Mouse (Mus musculus): ENCODE measurements around the gene Gkn2.
A peak's percentile ranks its signal among the peaks of the same experiment; 100 is the strongest.

Gkn2 gene

DNA sequence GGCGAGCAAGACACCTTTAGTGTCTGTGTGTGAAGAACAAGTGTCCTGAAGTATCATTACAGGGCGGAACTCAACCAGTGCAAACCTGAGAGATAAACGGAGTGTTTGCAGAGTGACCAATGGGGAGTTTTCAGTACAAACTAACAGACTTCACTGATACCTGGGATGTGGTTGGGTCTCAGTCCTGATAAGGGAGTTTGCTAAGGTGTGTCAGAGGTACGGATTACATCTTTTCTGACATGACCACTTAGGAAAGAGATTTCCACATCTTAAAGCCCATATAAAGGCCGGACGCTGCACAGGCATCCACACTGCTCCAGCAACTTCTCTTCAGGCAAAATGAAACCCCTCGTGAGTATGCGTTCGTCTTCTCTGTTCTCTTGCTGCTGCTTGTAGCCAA is at the start of gene Gkn2:
Gkn2 (plus strand) TSS at position 301 of the 400 bp plus-strand sequence.
- DNase-seq (ENCODE audit: low spot score) = no peak

- peak; percentile 60 for DNase-seq (ENCODE audit: low spot score)
Measured at GRCm38 (mm10) chr6:87323381-87323780, 49.8 kb upstream of the Gkn2 start.

GRCm38 (mm10) chr6:87326932-87327331 is 46.2 kb upstream of the Gkn2 start:
- no peak for DNase-seq (ENCODE audit: low spot score)

- no peak for DNase-seq (ENCODE audit: low spot score)
Measured at GRCm38 (mm10) chr6:87328265-87329173, 44.6 kb upstream of the Gkn2 start.

GRCm38 (mm10) chr6:87332380-87332779 is 40.8 kb upstream of the Gkn2 start:
- no peak for DNase-seq (ENCODE audit: low spot score)

DNA sequence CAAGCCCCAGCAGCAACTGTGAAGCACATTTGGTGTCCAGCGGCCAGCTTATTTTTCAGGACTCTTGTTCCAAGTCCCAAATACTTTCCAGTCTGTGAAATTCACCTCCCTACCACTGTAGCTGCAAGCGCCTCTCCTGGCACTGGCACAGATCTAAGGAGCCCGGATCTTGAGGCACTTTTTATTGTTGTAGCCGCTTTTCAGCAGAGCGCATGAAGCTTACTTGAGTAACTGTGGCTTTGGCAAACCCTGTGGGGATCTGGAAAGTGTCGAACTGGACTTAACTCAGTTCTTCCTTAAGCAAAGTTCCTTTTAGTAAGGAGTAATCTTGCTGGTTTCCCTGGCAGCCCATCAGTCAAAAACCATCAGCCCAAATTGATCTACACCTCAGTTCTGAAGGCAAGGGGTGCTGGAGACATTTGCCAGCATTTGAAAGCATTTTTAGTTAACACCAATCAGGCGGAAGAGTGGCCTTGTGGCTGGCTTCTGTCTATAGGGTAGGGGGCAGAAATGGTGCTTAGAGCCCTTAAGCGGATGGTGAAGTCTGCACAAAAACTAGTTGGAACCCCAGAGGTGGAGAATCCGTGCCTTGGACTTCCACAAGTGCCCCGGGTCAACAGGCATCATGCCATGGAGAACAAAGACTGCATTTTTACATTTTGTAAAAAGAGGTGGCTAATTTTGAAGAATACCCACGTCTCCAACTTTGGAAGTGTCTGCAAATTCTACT is 38.6 kb upstream of the Gkn2 start:
- DNase-seq (ENCODE audit: low spot score) = peak; percentile 72

GRCm38 (mm10) chr6:87335091-87335934 is 37.8 kb upstream of the Gkn2 start, which contains the start of gene Antxr1:
Gene Antxr1, minus strand, starts transcription at chr6:87335821.
- DNase-seq (ENCODE audit: low spot score) = peak; percentile 65

DNA sequence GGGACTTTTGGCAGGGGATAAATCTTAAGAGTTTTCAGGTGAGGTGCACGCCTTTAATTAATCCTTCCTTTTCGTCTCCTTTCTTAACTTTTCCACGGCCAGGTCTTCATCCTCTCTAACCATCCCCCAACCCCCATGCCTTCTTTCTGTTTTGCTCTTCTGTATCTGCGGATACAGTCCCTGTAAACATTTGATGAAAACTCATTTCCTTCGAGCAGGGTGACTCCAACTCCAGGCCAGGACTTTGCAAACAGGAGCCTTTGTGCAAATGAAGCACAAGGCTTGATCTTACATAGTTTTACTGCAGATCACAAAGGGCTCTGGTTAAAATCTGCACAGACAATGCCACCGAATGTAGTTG is 37.2 kb upstream of the Gkn2 start:
- DNase-seq (ENCODE audit: low spot score) = no peak

- DNase-seq (ENCODE audit: low spot score) = no peak
Measured at GRCm38 (mm10) chr6:87350829-87351228, 22.3 kb upstream of the Gkn2 start, which contains the start of gene Gkn1. Gene Gkn1, minus strand, starts transcription at chr6:87350942.

GRCm38 (mm10) chr6:87354441-87354840 is 18.7 kb upstream of the Gkn2 start:
- DNase-seq (ENCODE audit: low spot score) = no peak

DNA sequence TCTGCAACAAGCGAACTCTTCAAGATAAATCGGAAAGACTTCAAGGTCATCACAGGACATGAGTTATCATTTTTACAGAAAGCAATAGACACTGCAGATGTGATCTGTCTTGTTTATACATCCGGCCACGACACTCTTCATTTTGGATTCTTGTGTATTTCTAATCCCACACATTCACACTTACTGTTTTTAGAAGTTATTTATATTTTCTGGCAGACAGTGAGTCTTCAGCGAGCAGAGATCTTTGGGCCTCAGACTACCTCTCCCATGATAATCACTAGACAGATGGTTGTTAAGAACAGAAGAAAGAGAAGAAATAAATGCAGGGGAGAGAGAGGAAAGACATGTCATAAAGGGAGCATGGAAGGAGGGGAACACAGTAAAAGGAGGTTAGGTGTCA is 3.9 kb upstream of the Gkn2 start:
- no peak for DNase-seq (ENCODE audit: low spot score)

DNA sequence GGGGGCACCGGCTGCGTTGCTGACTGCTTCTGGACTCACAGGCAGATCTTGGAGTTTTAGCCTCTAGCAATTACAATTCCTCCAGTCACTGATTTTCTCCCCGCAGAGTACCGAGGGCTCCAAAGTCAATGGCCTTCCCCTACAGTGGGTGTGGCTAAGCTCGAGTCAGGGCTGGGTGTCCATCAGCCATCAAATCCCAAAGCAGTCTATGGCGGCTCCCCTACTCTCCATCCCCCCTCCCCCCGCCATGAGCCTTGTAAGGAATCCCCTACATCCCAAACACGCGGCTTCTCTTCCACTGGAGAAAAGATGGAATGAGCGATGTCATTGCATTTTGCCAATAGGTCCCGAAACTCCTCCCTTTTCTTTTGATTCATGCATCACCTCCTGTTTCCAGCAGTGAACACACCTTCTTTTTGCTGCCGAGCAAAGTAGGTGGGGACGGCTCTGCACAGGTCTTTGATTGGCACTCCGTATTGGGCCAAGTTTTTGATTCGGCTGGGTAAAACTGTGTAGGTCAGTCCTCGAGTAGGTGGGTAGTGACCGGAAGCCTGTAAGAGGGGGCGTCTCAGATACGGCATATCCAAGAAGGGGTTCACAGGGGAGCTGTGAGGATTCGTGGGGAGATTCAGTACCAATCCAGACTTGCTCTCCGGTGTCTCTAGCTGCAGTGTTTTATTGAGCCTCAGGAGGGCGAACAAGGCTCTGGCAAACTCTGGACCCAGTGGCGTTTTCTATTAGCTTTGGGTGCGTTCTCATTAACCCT is 11.0 kb downstream of the Gkn2 start:
- no peak for DNase-seq (ENCODE audit: low spot score)

- no peak for DNase-seq (ENCODE audit: low spot score)
Measured at GRCm38 (mm10) chr6:87384761-87385160, 11.6 kb downstream of the Gkn2 start.

DNA sequence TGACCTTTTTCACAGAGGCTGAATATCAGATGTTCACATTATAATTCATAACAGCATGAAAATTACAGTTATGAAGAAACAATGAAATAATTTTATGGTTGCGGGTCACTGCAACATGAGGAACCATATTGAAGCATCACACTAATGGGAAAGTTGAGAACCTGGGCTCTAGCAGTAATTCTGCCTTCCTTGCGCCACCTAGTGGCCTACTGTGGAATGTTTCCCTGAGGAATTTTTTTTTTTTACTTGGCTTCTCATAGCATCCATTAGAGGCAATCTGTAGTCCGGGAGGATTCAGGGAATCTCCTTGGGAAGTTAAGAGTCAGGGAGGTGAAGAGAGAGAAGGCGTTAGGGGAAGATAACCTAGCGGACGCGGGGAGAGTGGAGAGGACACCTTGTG is 13.0 kb downstream of the Gkn2 start:
- peak; percentile 84 for DNase-seq (ENCODE audit: low spot score)

DNA sequence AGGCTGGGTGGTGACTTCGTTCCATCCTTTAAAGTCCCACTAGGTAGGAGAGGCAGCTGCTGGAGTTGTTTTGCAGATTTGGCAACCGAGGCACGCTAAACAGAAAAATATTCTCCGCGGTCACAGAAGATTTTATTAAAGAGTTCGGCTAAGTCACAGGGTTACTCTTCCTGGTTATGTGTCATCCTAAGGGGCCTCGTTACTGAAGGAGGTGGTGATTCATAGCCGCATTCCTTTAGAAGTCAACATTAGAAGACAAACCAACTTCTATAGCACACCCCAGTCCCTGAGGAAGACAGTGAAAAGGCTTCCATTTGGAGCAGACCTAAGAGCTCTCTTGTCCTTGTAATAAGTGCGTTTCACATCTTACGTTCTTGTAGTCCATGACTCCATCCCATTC is 13.5 kb downstream of the Gkn2 start:
- DNase-seq (ENCODE audit: low spot score) = no peak

DNA sequence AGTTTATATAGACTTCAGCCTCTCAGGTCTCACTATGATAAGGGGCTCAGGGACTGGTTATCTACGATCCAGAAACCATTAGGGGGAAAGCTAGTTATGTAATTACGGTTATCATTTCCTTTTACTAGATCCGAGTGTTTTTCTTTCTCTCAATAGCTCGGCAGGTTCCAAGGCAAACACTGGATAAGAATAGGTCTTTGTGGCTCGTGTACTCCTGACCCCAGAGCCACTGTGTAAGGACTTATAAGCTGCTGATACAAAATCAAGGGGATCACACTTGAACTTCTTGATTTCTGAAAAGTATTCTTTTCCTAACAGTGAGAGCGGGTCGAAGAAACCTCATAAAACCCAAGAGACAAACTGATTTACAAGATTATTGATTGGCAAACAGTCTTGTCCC is 15.7 kb downstream of the Gkn2 start, which contains the start of gene Gkn3:
Gkn3 (minus strand) TSS at position 59 of the 400 bp plus-strand sequence.
- DNase-seq (ENCODE audit: low spot score) = no peak

GRCm38 (mm10) chr6:87389455-87389989 is 16.4 kb downstream of the Gkn2 start:
- DNase-seq (ENCODE audit: low spot score) = no peak

DNA sequence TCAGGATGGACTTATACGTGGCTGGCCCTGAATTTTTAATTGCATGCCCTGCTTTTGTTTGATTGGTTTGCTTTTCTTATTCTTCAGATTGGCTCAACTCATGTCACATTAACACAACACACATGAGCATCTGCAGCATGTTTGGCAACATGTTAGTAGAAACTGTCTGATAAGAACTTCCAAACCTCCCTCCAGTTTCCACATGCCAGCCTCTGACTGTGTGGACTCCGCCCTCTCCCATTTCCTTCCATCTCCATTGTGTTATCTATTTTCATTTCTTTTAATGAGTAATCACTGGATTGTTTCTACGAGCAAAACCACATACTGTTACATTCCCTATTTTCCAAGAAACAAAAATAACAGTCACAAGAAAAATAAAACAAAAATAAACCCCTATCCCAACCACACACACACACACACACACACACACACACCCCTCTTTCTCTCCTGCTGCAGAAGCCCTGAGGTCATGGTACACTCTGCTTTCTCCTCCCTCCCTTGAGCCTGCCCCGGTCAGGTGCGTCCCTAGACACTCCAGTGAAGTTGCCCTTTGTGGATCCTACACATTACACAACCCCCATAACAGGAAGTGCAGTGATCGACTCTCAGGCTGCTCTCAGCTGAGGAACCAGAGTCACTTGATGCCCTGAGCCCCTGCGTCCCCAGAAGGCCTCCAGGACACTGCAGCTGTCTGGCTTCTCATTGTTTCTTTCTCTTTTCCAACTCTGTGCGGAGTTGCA is 20.5 kb downstream of the Gkn2 start:
- no peak for DNase-seq (ENCODE audit: low spot score)

DNA sequence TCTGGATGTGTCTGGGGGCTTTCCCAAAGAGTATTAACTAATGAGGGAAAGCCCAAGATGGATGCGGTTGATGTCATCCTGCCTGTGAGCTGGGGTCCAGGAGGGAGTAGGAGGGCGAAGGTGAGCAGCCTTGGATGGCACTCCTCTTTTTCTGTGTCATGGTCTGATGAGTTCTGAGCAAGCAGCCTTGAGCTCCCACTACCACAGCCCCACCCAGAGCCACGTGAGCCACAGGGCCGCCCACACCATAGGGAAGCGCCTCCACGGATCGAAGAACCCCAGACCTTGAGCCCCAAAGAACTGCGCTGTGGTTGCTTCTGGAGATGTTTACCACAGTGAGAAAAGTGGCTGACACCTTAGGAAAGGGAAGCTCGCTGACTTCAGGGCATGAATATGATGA is 21.6 kb downstream of the Gkn2 start:
- no peak for DNase-seq (ENCODE audit: low spot score)

DNA sequence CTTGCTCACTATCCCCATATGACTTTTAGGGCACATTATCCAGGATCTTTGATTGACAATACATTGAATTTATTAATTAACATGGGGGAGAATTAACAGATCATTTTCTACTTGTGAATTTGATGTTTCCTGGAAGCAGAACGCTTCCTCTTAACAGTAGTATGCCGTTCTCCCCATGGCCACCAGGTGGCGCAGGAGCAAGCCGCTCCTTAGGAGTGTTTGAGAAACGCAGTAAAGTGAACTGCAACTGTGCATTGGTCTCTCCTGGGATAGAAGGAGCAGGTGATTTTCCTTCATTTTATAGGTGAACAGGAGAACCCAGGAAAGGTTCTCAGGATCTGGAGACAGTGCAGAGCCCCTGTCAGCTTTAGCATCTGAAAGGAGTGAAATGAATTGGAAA is 26.0 kb downstream of the Gkn2 start:
- DNase-seq (ENCODE audit: low spot score) = peak; percentile 79
